Mouse (Mus musculus) forebrain, postnatal 0 days (tissue): ENCODE measurements around the gene Il3. TPM values are rescaled to one million over a fixed set of nuclear protein-coding genes. Genes with fewer than 3 reads are reported as not detected.

ENCODE experiments used
- ATAC-seq: fragments of 200-750 bp; cut with Nextera tagmentation; 2 replicates; pipeline ENCODE4 v1.8.0; 2017; ENCODE audit warnings: mild to moderate bottlenecking, moderate library complexity
- DNase-seq: peaks from one replicate; pipeline ENCODE4 v3.0.0-alpha.2; 2015
- H3K27ac ChIP-seq: fragments of 300-500 bp; sonication (generic); 2 replicates; pipeline ENCODE4 v1.5.1; 2014; ENCODE audit warnings: low read depth, mild to moderate bottlenecking, antibody characterized with exemption, low read length, moderate library complexity, mixed read lengths
- H3K27me3 ChIP-seq: fragments of 300-500 bp; sonication (generic); 2 replicates; pipeline ENCODE4 v1.6.1; 2014; ENCODE audit warnings: mild to moderate bottlenecking, low read length, mixed read lengths; ENCODE audit not compliant: insufficient read depth
- H3K36me3 ChIP-seq: fragments of 300-500 bp; sonication (generic); 2 replicates; pipeline ENCODE4 v1.6.1; 2014; ENCODE audit warnings: mild to moderate bottlenecking, moderate library complexity; ENCODE audit not compliant: insufficient read depth
- H3K4me1 ChIP-seq: fragments of 300-500 bp; sonication (generic); 2 replicates; pipeline ENCODE4 v1.6.1; 2014; ENCODE audit warnings: antibody characterized with exemption; ENCODE audit not compliant: insufficient read depth
- H3K4me2 ChIP-seq: fragments of 300-500 bp; sonication (generic); 2 replicates; pipeline ENCODE4 v1.6.1; 2014; ENCODE audit warnings: low read depth, mild to moderate bottlenecking, moderate library complexity
- H3K4me3 ChIP-seq: fragments of 300-500 bp; sonication (generic); 2 replicates; pipeline ENCODE4 v1.5.1; 2014; ENCODE audit warnings: low read depth, low read length, mixed read lengths
- H3K9ac ChIP-seq: fragments of 300-500 bp; sonication (generic); 2 replicates; pipeline ENCODE4 v1.6.1; 2014; ENCODE audit warnings: mild to moderate bottlenecking
- H3K9me3 ChIP-seq: fragments of 300-500 bp; sonication (generic); 2 replicates; pipeline ENCODE4 v1.6.1; 2016; ENCODE audit warnings: low read length
- CTCF ChIP-seq: sonication (generic); IDR thresholded peaks from 2 replicates; pipeline ENCODE4 v1.5.1; 2016; ENCODE audit warnings: antibody characterized with exemption, control low read depth, low read depth
- WGBS: fragments of 180-500 bp; shearing (Covaris S2); extraction: QIAGEN DNeasy Blood & Tissue Kit; methylation state at CpG from one replicate; pipeline ENCODE4 v1.1.7; 2014; 5-methylcytosine and 5-hydroxymethylcytosine counted together
- polyA plus RNA-seq: library from polyadenylated mRNA; unstranded; fragments of >200 nt; fragmentation: Nextera tagmentation; extraction: Ambion mirVana; gene quantifications from 2 replicates; pipeline ENCODE4 v1.2.1, GENCODE M21; 2015
- total RNA-seq: library from RNA; depleted of rRNA; stranded (reverse); fragments of >200 nt; gene quantifications from 2 replicates; pipeline ENCODE4 v1.2.3, GENCODE M21; 2014

The Il3 gene
- total and polyA plus RNA-seq, 2 experiments from 2014 or later = not detected

DNA sequence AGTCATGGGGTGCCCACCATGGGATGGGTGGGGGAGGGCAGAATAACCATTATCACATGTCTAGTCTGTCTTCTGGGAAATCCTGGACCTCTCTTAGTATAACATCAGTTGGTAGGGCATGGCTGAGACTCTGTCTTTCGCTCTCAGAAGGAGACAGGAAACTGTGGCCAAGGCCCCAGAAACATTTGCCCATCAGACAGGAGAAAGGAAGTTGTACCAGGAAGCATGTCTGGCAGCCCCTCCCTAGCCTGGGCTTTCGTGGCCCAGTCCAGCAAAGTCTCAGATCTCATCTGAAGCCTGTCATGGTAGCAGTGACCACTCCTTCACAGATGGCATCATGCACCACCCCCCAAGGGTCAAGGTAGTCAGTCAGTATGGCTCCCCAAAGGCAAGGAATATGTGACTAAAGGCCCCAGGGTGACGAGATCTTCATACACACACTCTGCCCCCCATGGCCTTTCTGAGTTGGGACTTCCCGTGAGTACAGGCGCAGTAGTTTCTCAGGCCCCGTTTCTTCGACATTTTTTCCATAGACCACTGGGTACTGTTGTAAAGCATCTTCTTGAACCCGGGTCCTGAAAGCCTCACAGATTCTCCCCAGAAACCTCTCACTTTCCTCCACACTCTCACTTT lies 20.9 kb upstream of the Il3 start:
- Histone ChIP-seq H3K36me3 (no peaks in the 10 kb centered on the region), H3K9me3 (no peaks in the 10 kb centered on the region), H3K4me1 (no peaks in the 10 kb centered on the region), H3K4me2 (no peak overlapping the region), H3K27me3 (no peaks in the 10 kb centered on the region), H3K27ac (no peak overlapping the region), H3K9ac (no peak overlapping the region), H3K4me3 (no peak overlapping the region)
- no peak for ATAC-seq
- DNase-seq = no peak
- 87% methylated on average over 8 of the region's 8 CpGs for WGBS
- TF ChIP-seq CTCF = no peak

DNA sequence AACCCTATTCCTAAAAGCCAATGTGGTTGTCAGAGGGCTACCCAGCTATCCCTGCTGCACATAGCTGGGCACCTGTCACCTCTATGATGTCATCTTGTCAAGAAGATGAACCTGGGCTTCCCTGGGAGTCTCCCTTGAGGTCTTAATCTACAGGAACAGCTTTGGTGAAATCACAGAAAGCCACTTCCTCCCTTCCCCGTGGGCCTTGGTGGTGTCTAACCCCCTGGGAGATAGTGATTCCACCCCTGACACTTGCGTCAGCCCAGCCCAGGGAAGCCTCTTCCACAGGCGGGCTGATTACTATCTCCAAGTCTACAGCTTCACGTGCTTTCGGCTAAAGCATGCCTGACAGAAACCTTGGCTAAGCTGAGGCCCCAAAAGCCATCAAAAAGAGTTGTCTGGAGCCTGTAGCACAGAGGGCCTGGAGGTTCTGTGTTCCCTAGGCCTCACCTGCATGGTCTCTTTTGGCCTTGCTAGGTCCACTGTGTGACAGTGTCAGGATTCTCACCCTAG lies 4.4 kb upstream of the Il3 start:
- Histone ChIP-seq H3K4me2 (no peak overlapping the region), H3K4me1 (no peaks in the 10 kb centered on the region), H3K4me3 (no peak overlapping the region), H3K9ac (no peak overlapping the region), H3K36me3 (no peaks in the 10 kb centered on the region), H3K9me3 (no peaks in the 10 kb centered on the region), H3K27ac (no peak overlapping the region), H3K27me3 (no peaks in the 10 kb centered on the region)
- DNase-seq (no peak), ATAC-seq (no peak)
- WGBS = 84% methylated on average over 5 of the region's 5 CpGs
- no peak for TF ChIP-seq CTCF

DNA sequence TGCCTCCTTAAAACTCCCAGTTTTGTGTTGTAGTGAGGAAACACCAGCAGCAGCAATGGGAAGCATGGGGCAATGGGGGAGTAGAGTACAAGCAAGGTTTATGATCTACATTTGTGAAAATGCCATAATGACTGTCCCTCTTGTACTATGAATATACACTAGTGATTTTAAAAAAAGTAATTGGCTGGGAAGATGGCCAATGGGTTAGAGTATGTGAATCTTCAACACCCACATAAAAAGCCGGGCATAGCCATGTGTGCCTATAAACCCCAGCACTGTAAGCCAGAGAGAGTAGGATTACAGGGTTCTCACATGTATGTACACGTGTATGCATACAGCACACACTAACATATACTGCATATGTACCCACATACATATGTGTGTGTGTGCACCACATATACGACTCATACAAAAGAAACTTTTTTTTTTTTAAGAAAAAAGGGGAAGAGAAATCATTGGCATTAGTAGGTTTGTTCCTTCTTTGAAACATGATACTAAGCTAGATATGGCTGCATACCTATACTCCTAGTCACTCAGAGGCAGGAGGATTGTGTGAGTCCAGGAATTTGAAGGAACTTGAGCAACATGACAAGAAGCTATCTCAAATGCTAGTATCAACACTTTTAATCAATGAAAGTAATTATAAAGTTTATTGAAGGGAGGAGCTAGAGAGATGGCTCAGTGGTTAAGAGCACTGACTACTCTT lies 2.3 kb upstream of the Il3 start:
- no peak overlapping the region for H3K9ac ChIP-seq
- TF ChIP-seq CTCF = no peak
- WGBS = 79% methylated on average over 3 of the region's 3 CpGs

DNA sequence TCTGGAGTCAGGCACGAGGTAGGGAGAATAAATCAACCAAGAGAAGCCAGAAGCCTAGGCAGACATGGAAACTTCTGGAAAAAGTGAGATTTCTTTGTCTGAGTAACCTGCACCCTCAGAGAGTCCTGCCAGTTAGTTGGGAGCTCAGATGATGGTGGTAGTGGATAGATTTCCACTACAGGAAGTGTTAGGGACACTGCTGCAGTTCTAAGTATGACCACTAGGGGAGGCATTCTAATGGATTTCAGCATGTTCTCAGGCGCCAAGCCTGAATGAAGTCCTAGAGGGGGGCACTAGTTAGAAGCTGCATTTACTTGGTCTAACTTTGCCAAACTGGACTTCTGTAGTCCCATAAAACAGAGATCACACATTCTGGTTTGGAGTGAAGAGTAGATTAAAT lies 2.5 kb downstream of the Il3 start:
- Histone ChIP-seq H3K4me1 (no peaks in the 10 kb centered on the region), H3K4me3 (no peak overlapping the region), H3K27ac (no peak overlapping the region), H3K9ac (no peak overlapping the region), H3K9me3 (no peaks in the 10 kb centered on the region), H3K27me3 (no peaks in the 10 kb centered on the region), H3K4me2 (no peak overlapping the region), H3K36me3 (no peaks in the 10 kb centered on the region)
- no peak for ATAC-seq
- 58% methylated on average over 2 of the region's 2 CpGs for WGBS
- DNase-seq = peak; percentile 67
- peak; percentile 85 for TF ChIP-seq CTCF

More for the DNA sequence above, 2.3 kb upstream of the Il3 start:
- Histone ChIP-seq H3K27me3 (no peaks in the 10 kb centered on the region), H3K4me1 (no peaks in the 10 kb centered on the region), H3K4me2 (no peak overlapping the region), H3K27ac (no peak overlapping the region), H3K36me3 (no peaks in the 10 kb centered on the region), H3K4me3 (no peak overlapping the region), H3K9me3 (no peaks in the 10 kb centered on the region)
- DNase-seq = no peak
- no peak for ATAC-seq

DNA sequence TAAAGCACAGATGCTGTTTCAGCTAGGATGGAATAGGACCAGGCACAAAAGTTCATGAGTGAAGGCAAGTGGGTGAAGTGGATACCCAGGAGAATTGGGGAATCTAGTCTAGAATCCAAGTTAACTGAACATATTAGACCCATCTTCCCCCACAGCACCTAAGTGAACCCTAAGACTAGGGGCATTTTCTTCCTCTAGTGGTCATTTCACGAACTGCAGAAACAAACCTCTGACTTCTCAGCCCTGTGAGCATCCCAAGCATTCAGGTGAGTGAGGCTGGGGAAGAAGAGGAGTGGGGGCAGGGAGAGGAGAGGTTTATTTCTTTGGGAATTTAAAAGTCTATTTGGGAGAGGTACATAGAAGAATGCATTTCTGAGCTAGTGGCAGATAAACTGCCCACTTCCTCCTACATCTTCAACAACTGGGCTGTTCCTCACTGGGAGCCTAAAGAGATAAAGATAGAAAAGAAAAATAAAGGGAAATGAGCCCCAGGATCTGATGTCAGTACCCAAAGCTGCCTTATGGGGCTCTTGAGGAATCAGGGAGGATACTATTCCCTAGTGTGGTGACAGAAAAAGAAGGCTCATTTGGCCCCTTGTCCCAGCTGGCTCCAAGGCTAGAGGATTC lies 3.6 kb downstream of the Il3 start:
- Histone ChIP-seq H3K4me3 (no peak overlapping the region), H3K4me2 (no peak overlapping the region), H3K9ac (no peak overlapping the region), H3K9me3 (no peaks in the 10 kb centered on the region), H3K27me3 (no peaks in the 10 kb centered on the region), H3K27ac (no peak overlapping the region), H3K36me3 (no peaks in the 10 kb centered on the region), H3K4me1 (no peaks in the 10 kb centered on the region)
- no peak for ATAC-seq
- TF ChIP-seq CTCF = peak; percentile 24; the same call in 1 of the 2 replicates
- DNase-seq = no peak
- 13% methylated on average over 1 of the region's 1 CpGs for WGBS

DNA sequence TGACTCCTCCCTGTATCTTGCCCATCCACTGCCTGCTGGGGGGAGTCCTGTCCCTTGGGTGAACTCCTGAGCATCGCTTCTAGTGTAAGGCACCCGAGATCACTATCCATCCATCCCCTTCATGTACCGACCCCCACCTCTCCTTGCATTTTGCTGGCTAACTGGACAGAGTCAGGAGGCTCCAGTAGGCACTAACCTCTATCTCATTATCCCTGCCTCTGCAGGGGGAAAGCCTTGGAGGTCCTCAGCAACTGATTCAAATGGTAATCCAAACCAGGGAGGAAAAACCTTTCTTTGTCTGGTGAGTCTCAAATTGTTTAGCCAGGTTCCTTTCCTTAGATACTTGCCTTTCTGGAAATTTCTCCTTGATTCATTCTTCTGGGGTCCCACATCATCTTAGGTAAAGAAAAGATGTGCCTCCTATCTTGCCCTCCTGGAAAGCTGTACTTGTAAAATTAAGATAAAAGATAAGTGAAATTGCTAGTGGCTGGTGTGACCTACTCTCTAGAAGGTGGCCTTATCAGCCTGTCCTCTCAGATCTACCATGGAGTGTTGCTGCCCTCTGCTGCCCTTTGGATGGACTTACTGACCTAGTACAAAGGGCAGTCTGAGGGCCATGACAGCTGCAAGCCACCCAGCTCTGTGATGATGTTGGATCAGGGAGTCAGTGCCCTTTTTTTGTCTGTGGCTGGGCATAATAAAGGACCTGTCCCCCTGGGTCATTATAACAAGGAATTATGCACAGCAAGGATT lies 10.3 kb downstream of the Il3 start:
- H3K27ac ChIP-seq = no peak overlapping the region
- WGBS = 31% methylated on average over 3 of the region's 3 CpGs
- TF ChIP-seq CTCF = peak; percentile 80
- DNase-seq (peak; percentile 78), ATAC-seq (peak; percentile 86)
- H3K9me3 ChIP-seq = no peaks in the 10 kb centered on the region
- H3K9ac ChIP-seq = no peak overlapping the region
- no peaks in the 10 kb centered on the region for H3K36me3 ChIP-seq
- no peak overlapping the region for H3K4me3 ChIP-seq
- no peaks in the 10 kb centered on the region for H3K27me3 ChIP-seq
- no peaks in the 10 kb centered on the region for H3K4me1 ChIP-seq
- no peak overlapping the region for H3K4me2 ChIP-seq
